Mouse (Mus musculus) C2C12 (cell line): Measurements from ENCODE around the gene Anks3.

Experiments used
- CTCF ChIP-seq: IDR thresholded peaks from one replicate; pipeline ENCODE4 v1.5.1; 2011; ENCODE audit not compliant: control insufficient read depth, insufficient read depth, insufficient read length
- FOSL1 ChIP-seq: IDR thresholded peaks from one replicate; pipeline ENCODE4 v1.8.0; 2011; ENCODE audit warnings: mild to moderate bottlenecking, low read length; ENCODE audit not compliant: poor library complexity, insufficient read depth, severe bottlenecking
- MAX ChIP-seq: IDR thresholded peaks from one replicate; pipeline ENCODE4 v1.6.1; 2011; ENCODE audit warnings: mild to moderate bottlenecking, control low read depth
- MYOD1 ChIP-seq: IDR thresholded peaks from one replicate; pipeline ENCODE4 v1.6.1; 2011; ENCODE audit warnings: low read depth; ENCODE audit not compliant: control insufficient read depth, insufficient read length
- MYOG ChIP-seq: IDR thresholded peaks from one replicate; pipeline ENCODE4 v1.6.1; 2011; ENCODE audit not compliant: control insufficient read depth, insufficient read length; ENCODE audit errors: extremely low read depth
- USF1 ChIP-seq: IDR thresholded peaks from one replicate; pipeline ENCODE4 v1.6.1; 2011; ENCODE audit warnings: low read depth, mild to moderate bottlenecking, control low read depth, moderate library complexity

GRCm38 (mm10) chr16:4897146-4897730 lies 66.8 kb downstream of the Anks3 start:
- TF ChIP-seq MAX (no peak), CTCF (no peak), MYOG (no peak), USF1 (no peak), MYOD1 (no peak), FOSL1 (no peak)
